Mouse (Mus musculus) retina, postnatal 1 day (tissue): ENCODE measurements at regions not wholly inside any gene's neighbourhood (a gene's known extent, or its start where the extent isn't known, plus 50 kb on each side); places are given as distances from the start of the nearest gene placed in this dataset.

Experiments
- DNase-seq: peaks from one replicate; pipeline ENCODE4 v3.0.0-alpha.2; 2012

- DNase-seq: no peak
Observed at GRCm38 (mm10) chr1:35981226-35981625, 87.0 kb upstream of the Hs6st1 start.

- no peak for DNase-seq
Observed at GRCm38 (mm10) chr1:35983361-35983760, 84.8 kb upstream of the Hs6st1 start.

GRCm38 (mm10) chr1:35985318-35985717 is 82.9 kb upstream of the Hs6st1 start:
- no peak for DNase-seq

GRCm38 (mm10) chr1:35986666-35987065 is 81.5 kb upstream of the Hs6st1 start:
- no peak for DNase-seq

GRCm38 (mm10) chr1:35992227-35992909 is 75.8 kb upstream of the Hs6st1 start:
- DNase-seq: no peak

GRCm38 (mm10) chr1:35992937-35993336 is 75.3 kb upstream of the Hs6st1 start:
- no peak for DNase-seq

- no peak for DNase-seq
Observed at GRCm38 (mm10) chr1:35995691-35996090, 72.5 kb upstream of the Hs6st1 start.

- no peak for DNase-seq
Observed at GRCm38 (mm10) chr1:36001319-36001718, 66.9 kb upstream of the Hs6st1 start.

GRCm38 (mm10) chr1:36001821-36002220 is 66.4 kb upstream of the Hs6st1 start:
- no peak for DNase-seq

GRCm38 (mm10) chr1:36003592-36003991 is 64.6 kb upstream of the Hs6st1 start:
- peak; percentile 16 for DNase-seq

GRCm38 (mm10) chr1:36008598-36008997 is 59.6 kb upstream of the Hs6st1 start:
- DNase-seq: no peak

- DNase-seq: no peak
Observed at GRCm38 (mm10) chr1:36009010-36009619, 59.1 kb upstream of the Hs6st1 start.

GRCm38 (mm10) chr1:36010151-36010550 is 58.0 kb upstream of the Hs6st1 start:
- no peak for DNase-seq

- DNase-seq: no peak
Observed at GRCm38 (mm10) chr1:36010834-36011233, 57.4 kb upstream of the Hs6st1 start.

GRCm38 (mm10) chr1:36012081-36012765 is 56.0 kb upstream of the Hs6st1 start:
- no peak for DNase-seq

- DNase-seq: no peak
Observed at GRCm38 (mm10) chr1:36013823-36014341, 54.3 kb upstream of the Hs6st1 start.

- no peak for DNase-seq
Observed at GRCm38 (mm10) chr1:36014372-36014771, 53.8 kb upstream of the Hs6st1 start.

- no peak for DNase-seq
Observed at GRCm38 (mm10) chr1:36015210-36015609, 53.0 kb upstream of the Hs6st1 start.

GRCm38 (mm10) chr1:36016566-36016965 is 51.6 kb upstream of the Hs6st1 start:
- no peak for DNase-seq

- DNase-seq: peak; percentile 20
Observed at GRCm38 (mm10) chr1:36017061-36017461, 51.1 kb upstream of the Hs6st1 start.

GRCm38 (mm10) chr1:36017656-36018055 is 50.5 kb upstream of the Hs6st1 start:
- no peak for DNase-seq
